Mouse (Mus musculus) spleen, embryonic (tissue): ENCODE measurements around the gene Tox2.

Experiments
- CTCF ChIA-PET: fragments of 350-600 bp; sonication (Branson Sonifier 250); formaldehyde crosslinking; loops from one replicate; lab custom pipeline; 2022; lab: Charles Lee

Tox2 gene

GRCm38 (mm10) chr2:163202884-163203634 lies at the start of gene Tox2:
Gene Tox2, plus strand, starts transcription at chr2:163203125.
- CTCF ChIA-PET: no interaction called here

GRCm38 (mm10) chr2:163154673-163155072 lies 48.3 kb upstream of the Tox2 start:
- CTCF ChIA-PET: no interaction called here

- CTCF ChIA-PET: no interaction called here
These were observed 43.9 kb upstream of the Tox2 start for GRCm38 (mm10) chr2:163158979-163159378.

GRCm38 (mm10) chr2:163164461-163164990 lies 38.4 kb upstream of the Tox2 start:
- CTCF ChIA-PET: no interaction called here

GRCm38 (mm10) chr2:163166067-163166805 lies 36.7 kb upstream of the Tox2 start:
- CTCF ChIA-PET: no interaction called here

GRCm38 (mm10) chr2:163171891-163172290 lies 31.0 kb upstream of the Tox2 start:
- CTCF ChIA-PET: no interaction called here

GRCm38 (mm10) chr2:163174066-163174465 lies 28.9 kb upstream of the Tox2 start:
- CTCF ChIA-PET: no interaction called here

- CTCF ChIA-PET: no interaction called here
These were observed 27.1 kb upstream of the Tox2 start for GRCm38 (mm10) chr2:163175831-163176230.

GRCm38 (mm10) chr2:163176502-163176901 lies 26.4 kb upstream of the Tox2 start:
- CTCF ChIA-PET: no interaction called here

GRCm38 (mm10) chr2:163187552-163187951 lies 15.4 kb upstream of the Tox2 start:
- CTCF ChIA-PET: no interaction called here

- CTCF ChIA-PET: no interaction called here
These were observed 13.3 kb upstream of the Tox2 start for GRCm38 (mm10) chr2:163189596-163189995.

- CTCF ChIA-PET: no interaction called here
These were observed 12.9 kb upstream of the Tox2 start for GRCm38 (mm10) chr2:163190004-163190441.

GRCm38 (mm10) chr2:163192485-163192884 lies 10.4 kb upstream of the Tox2 start:
- CTCF ChIA-PET: no interaction called here

GRCm38 (mm10) chr2:163194015-163194414 lies 8.9 kb upstream of the Tox2 start:
- CTCF ChIA-PET: no interaction called here

- CTCF ChIA-PET: no interaction called here
These were observed 8.4 kb upstream of the Tox2 start for GRCm38 (mm10) chr2:163194543-163194942.

- CTCF ChIA-PET: no interaction called here
These were observed 7.7 kb upstream of the Tox2 start for GRCm38 (mm10) chr2:163195106-163195833.

- CTCF ChIA-PET: no interaction called here
These were observed 7.1 kb upstream of the Tox2 start for GRCm38 (mm10) chr2:163195834-163196145.

GRCm38 (mm10) chr2:163201897-163202296 lies 1.0 kb upstream of the Tox2 start:
- CTCF ChIA-PET: no interaction called here

- CTCF ChIA-PET: no interaction called here
These were observed 407 bp upstream of the Tox2 start for GRCm38 (mm10) chr2:163202553-163202883.

GRCm38 (mm10) chr2:163203635-163204547 lies 966 bp downstream of the Tox2 start:
- CTCF ChIA-PET: no interaction called here

GRCm38 (mm10) chr2:163204548-163205261 lies 1.8 kb downstream of the Tox2 start:
- CTCF ChIA-PET: no interaction called here
